Mouse (Mus musculus): ENCODE measurements around the gene Smarcc1. TPM values are rescaled to one million over a fixed set of nuclear protein-coding genes. Genes with fewer than 3 reads are reported as not detected.
A peak's percentile ranks its signal among the peaks of the same experiment; 100 is the strongest.

Smarcc1 gene
- total RNA-seq, 2 experiments from 2014 or later: 48.3 to 59.4 TPM

GRCm38 (mm10) chr9:110230395-110231071 lies 113.0 kb downstream of the Smarcc1 start:
- DNase-seq: no peak

- DNase-seq: no peak
Measured at GRCm38 (mm10) chr9:110234962-110235361, 117.5 kb downstream of the Smarcc1 start.

- DNase-seq: no peak
Measured at GRCm38 (mm10) chr9:110243221-110243833, 125.8 kb downstream of the Smarcc1 start, which contains the start of gene Cspg5. Cspg5 (plus strand) TSS chr9:110243783.

GRCm38 (mm10) chr9:110244567-110244888 lies 127.0 kb downstream of the Smarcc1 start:
- DNase-seq: no peak

GRCm38 (mm10) chr9:110244889-110245589 lies 127.5 kb downstream of the Smarcc1 start:
- DNase-seq: peak; percentile 77 to 78

- peak; percentile 75 to 81 for DNase-seq
Measured at GRCm38 (mm10) chr9:110245590-110246320, 128.2 kb downstream of the Smarcc1 start.

- no peak for DNase-seq
Measured at GRCm38 (mm10) chr9:110246321-110246640, 128.8 kb downstream of the Smarcc1 start.

- no peak for DNase-seq
Measured at GRCm38 (mm10) chr9:110247049-110247448, 129.5 kb downstream of the Smarcc1 start.

- no peak for DNase-seq
Measured at GRCm38 (mm10) chr9:110248861-110249260, 131.4 kb downstream of the Smarcc1 start.

- DNase-seq: peak; percentile 8 to 19
Measured at GRCm38 (mm10) chr9:110249823-110250543, 132.5 kb downstream of the Smarcc1 start.

GRCm38 (mm10) chr9:110250776-110251175 lies 133.3 kb downstream of the Smarcc1 start:
- DNase-seq: no peak

- DNase-seq: no peak
Measured at GRCm38 (mm10) chr9:110255407-110256019, 138.0 kb downstream of the Smarcc1 start.

GRCm38 (mm10) chr9:110258646-110259045 lies 141.1 kb downstream of the Smarcc1 start:
- DNase-seq: no peak

- DNase-seq: no peak
Measured at GRCm38 (mm10) chr9:110259118-110259517, 141.6 kb downstream of the Smarcc1 start.

GRCm38 (mm10) chr9:110263181-110263580 lies 145.7 kb downstream of the Smarcc1 start:
- no peak for DNase-seq

GRCm38 (mm10) chr9:110264991-110265390 lies 147.5 kb downstream of the Smarcc1 start:
- DNase-seq: no peak

- no peak for DNase-seq
Measured at GRCm38 (mm10) chr9:110268416-110268815, 150.9 kb downstream of the Smarcc1 start.

- no peak for DNase-seq
Measured at GRCm38 (mm10) chr9:110272330-110272729, 154.8 kb downstream of the Smarcc1 start.

GRCm38 (mm10) chr9:110273507-110273906 lies 156.0 kb downstream of the Smarcc1 start:
- DNase-seq: no peak

- DNase-seq: peak; percentile 29 to 45
Measured at GRCm38 (mm10) chr9:110275882-110276281, 158.4 kb downstream of the Smarcc1 start.

- peak; percentile 77 to 83 for DNase-seq
Measured at GRCm38 (mm10) chr9:110277431-110277881, 159.9 kb downstream of the Smarcc1 start.
